Mouse (Mus musculus): Measurements from ENCODE around the gene Sh3bgr.
A peak's percentile ranks its signal among the peaks of the same experiment; 100 is the strongest.

- TF ChIP-seq CTCF (IDR thresholded peaks at IDR 0.05; ENCODE audit: borderline replicate concordance, insufficient read depth, low read length) (no peak), POLR2A (IDR thresholded peaks at IDR 0.05; ENCODE audit: low read depth, low read length) (peak; percentile 22; the same call in 1 of the 2 replicates)
Observed at GRCm38 (mm10) chr16:96199913-96200701, at the start of gene Sh3bgr.
